Mouse (Mus musculus) heart, embryonic 13.5 days (tissue): ENCODE results near the gene Cacnb2. TPM values are rescaled to one million over a fixed set of nuclear protein-coding genes. Genes with fewer than 3 reads are reported as not detected.

Experiments
- ATAC-seq: fragments of 200-750 bp; cut with Nextera tagmentation; 2 replicates; pipeline ENCODE4 v1.8.0; 2017; ENCODE audit warnings: moderate TSS enrichment; ENCODE audit not compliant: insufficient number of reproducible peaks, low FRiP score, low TSS enrichment; ENCODE audit errors: extremely low read depth
- H3K27ac ChIP-seq: fragments of 300-500 bp; sonication (generic); replicated peaks from 2 replicates; pipeline ENCODE4 v1.5.1; 2015; ENCODE audit warnings: moderate library complexity, mild to moderate bottlenecking, inconsistent platforms
- H3K27me3 ChIP-seq: fragments of 300-500 bp; sonication (generic); replicated peaks from 2 replicates; pipeline ENCODE4 v1.6.1; 2015; ENCODE audit warnings: mild to moderate bottlenecking, inconsistent platforms
- H3K36me3 ChIP-seq: fragments of 300-500 bp; sonication (generic); 2 replicates; pipeline ENCODE4 v1.6.1; 2015; ENCODE audit warnings: mild to moderate bottlenecking, inconsistent platforms
- H3K4me1 ChIP-seq: fragments of 300-500 bp; sonication (generic); 2 replicates; pipeline ENCODE4 v1.6.1; 2015; ENCODE audit warnings: inconsistent platforms
- H3K4me2 ChIP-seq: fragments of 300-500 bp; sonication (generic); 2 replicates; pipeline ENCODE4 v1.6.1; 2015; ENCODE audit warnings: inconsistent platforms, mild to moderate bottlenecking, moderate library complexity
- H3K4me3 ChIP-seq: fragments of 300-500 bp; sonication (generic); 2 replicates; pipeline ENCODE4 v1.5.1; 2015; ENCODE audit warnings: moderate library complexity, mild to moderate bottlenecking, inconsistent platforms
- H3K9ac ChIP-seq: fragments of 300-500 bp; sonication (generic); 2 replicates; pipeline ENCODE4 v1.6.1; 2015; ENCODE audit warnings: inconsistent platforms, mild to moderate bottlenecking, moderate library complexity
- H3K9me3 ChIP-seq: fragments of 300-500 bp; sonication (generic); 2 replicates; pipeline ENCODE4 v1.6.1; 2016; ENCODE audit warnings: inconsistent platforms
- WGBS: fragments of 180-500 bp; shearing (Covaris S2); methylation state at CpG from one replicate; pipeline ENCODE4 v1.1.7; 2015; ENCODE audit warnings: mixed read lengths; 5-methylcytosine and 5-hydroxymethylcytosine counted together
- polyA plus RNA-seq: library from polyadenylated mRNA; unstranded; fragments of >200 nt; fragmentation: Nextera tagmentation; extraction: Ambion mirVana; gene quantifications from 2 replicates; pipeline ENCODE4 v1.2.1, GENCODE M21; 2015

Cacnb2 gene
- polyA plus RNA-seq, 1 experiment from 2014 or later = 9.0 TPM

GRCm38 (mm10) chr2:14620120-14620853, 17.4 kb downstream of the Cacnb2 start:
- no peak overlapping the region for H3K4me3 ChIP-seq
- H3K27me3 ChIP-seq = no peaks in the 10 kb centered on the region
- peaks cover 11% of the 10 kb centered on the region for H3K36me3 ChIP-seq
- peaks cover 14% of the 10 kb centered on the region; the same call in 1 of the 2 replicates for H3K4me1 ChIP-seq
- no peak overlapping the region for H3K4me2 ChIP-seq
- ATAC-seq = no peak
- H3K27ac ChIP-seq = no peak overlapping the region
- 54% methylated on average over 6 of the region's 6 CpGs for whole genome bisulfite sequencing
- H3K9ac ChIP-seq = no peak overlapping the region
- no peaks in the 10 kb centered on the region for H3K9me3 ChIP-seq

- Histone ChIP-seq H3K27ac (no peak overlapping the region), H3K36me3 (peaks cover 6% of the 10 kb centered on the region), H3K4me2 (no peak overlapping the region), H3K9me3 (no peaks in the 10 kb centered on the region), H3K4me1 (peaks cover 14% of the 10 kb centered on the region; the same call in 1 of the 2 replicates), H3K27me3 (no peaks in the 10 kb centered on the region), H3K4me3 (no peak overlapping the region), H3K9ac (no peak overlapping the region)
- no peak for ATAC-seq
- 73% methylated on average over 4 of the region's 4 CpGs for WGBS
Observed at GRCm38 (mm10) chr2:14620891-14621290, 18.0 kb downstream of the Cacnb2 start.

- H3K27me3 ChIP-seq = no peaks in the 10 kb centered on the region
- H3K9ac ChIP-seq = no peak overlapping the region
- peaks cover 5% of the 10 kb centered on the region for H3K36me3 ChIP-seq
- no peaks in the 10 kb centered on the region for H3K9me3 ChIP-seq
- peaks cover 14% of the 10 kb centered on the region; the same call in 1 of the 2 replicates for H3K4me1 ChIP-seq
- H3K27ac ChIP-seq = no peak overlapping the region
- no peak overlapping the region for H3K4me2 ChIP-seq
- WGBS = 90% methylated on average over 5 of the region's 5 CpGs
- no peak for ATAC-seq
- no peak overlapping the region for H3K4me3 ChIP-seq
Observed at GRCm38 (mm10) chr2:14623820-14624219, 20.9 kb downstream of the Cacnb2 start.

- H3K4me1 ChIP-seq = peaks cover 30% of the 10 kb centered on the region
- peaks cover 5% of the 10 kb centered on the region for H3K36me3 ChIP-seq
- H3K9ac ChIP-seq = no peak overlapping the region
- ATAC-seq = no peak
- H3K4me3 ChIP-seq = no peak overlapping the region
- 66% methylated on average over 9 of the region's 9 CpGs for WGBS
- no peaks in the 10 kb centered on the region for H3K9me3 ChIP-seq
- no peak overlapping the region for H3K4me2 ChIP-seq
- no peaks in the 10 kb centered on the region for H3K27me3 ChIP-seq
- no peak overlapping the region for H3K27ac ChIP-seq
Observed at GRCm38 (mm10) chr2:14629814-14630492, 27.1 kb downstream of the Cacnb2 start.

- Histone ChIP-seq H3K4me1 (peaks cover 30% of the 10 kb centered on the region), H3K9ac (no peak overlapping the region), H3K36me3 (peaks cover 5% of the 10 kb centered on the region), H3K27ac (no peak overlapping the region), H3K9me3 (no peaks in the 10 kb centered on the region), H3K27me3 (no peaks in the 10 kb centered on the region), H3K4me2 (no peak overlapping the region), H3K4me3 (no peak overlapping the region)
- ATAC-seq = no peak
- 74% methylated on average over 1 of the region's 1 CpGs for WGBS
Observed at GRCm38 (mm10) chr2:14631590-14631989, 28.7 kb downstream of the Cacnb2 start.

GRCm38 (mm10) chr2:14633202-14633601, 30.3 kb downstream of the Cacnb2 start:
- Histone ChIP-seq H3K4me2 (no peak overlapping the region), H3K27me3 (no peaks in the 10 kb centered on the region), H3K4me1 (peaks cover 30% of the 10 kb centered on the region), H3K9ac (no peak overlapping the region), H3K9me3 (no peaks in the 10 kb centered on the region), H3K36me3 (no peaks in the 10 kb centered on the region), H3K4me3 (no peak overlapping the region), H3K27ac (no peak overlapping the region)
- no peak for ATAC-seq
- WGBS = 87% methylated on average over 2 of the region's 2 CpGs

- Histone ChIP-seq H3K4me3 (no peak overlapping the region), H3K27me3 (no peaks in the 10 kb centered on the region), H3K4me2 (no peak overlapping the region), H3K9me3 (no peaks in the 10 kb centered on the region), H3K27ac (no peak overlapping the region), H3K36me3 (no peaks in the 10 kb centered on the region), H3K4me1 (peaks cover 45% of the 10 kb centered on the region), H3K9ac (no peak overlapping the region)
- no peak for ATAC-seq
- WGBS = 86% methylated on average over 4 of the region's 4 CpGs
Observed at GRCm38 (mm10) chr2:14639266-14639665, 36.4 kb downstream of the Cacnb2 start.

- no peak for ATAC-seq
- Histone ChIP-seq H3K4me2 (no peak overlapping the region), H3K27ac (peak overlapping the region; percentile 98), H3K9ac (no peak overlapping the region), H3K27me3 (no peaks in the 10 kb centered on the region), H3K4me1 (peaks cover 51% of the 10 kb centered on the region), H3K9me3 (no peaks in the 10 kb centered on the region), H3K36me3 (no peaks in the 10 kb centered on the region), H3K4me3 (no peak overlapping the region)
- WGBS = 55% methylated on average over 6 of the region's 6 CpGs
Observed at GRCm38 (mm10) chr2:14639877-14640276, 37.0 kb downstream of the Cacnb2 start.

GRCm38 (mm10) chr2:14641040-14641439, 38.2 kb downstream of the Cacnb2 start:
- no peaks in the 10 kb centered on the region for H3K36me3 ChIP-seq
- peak overlapping the region; percentile 57 for H3K4me2 ChIP-seq
- peak; percentile 61; the same call in 1 of the 2 replicates for ATAC-seq
- H3K9me3 ChIP-seq = no peaks in the 10 kb centered on the region
- no peaks in the 10 kb centered on the region for H3K27me3 ChIP-seq
- no peak overlapping the region; the same call in 1 of the 2 replicates for H3K9ac ChIP-seq
- H3K4me1 ChIP-seq = peaks cover 57% of the 10 kb centered on the region
- peak overlapping the region; percentile 98 for H3K27ac ChIP-seq
- peak overlapping the region; percentile 18 for H3K4me3 ChIP-seq
- 6% methylated on average over 2 of the region's 2 CpGs for WGBS

GRCm38 (mm10) chr2:14651268-14651667, 48.4 kb downstream of the Cacnb2 start:
- Histone ChIP-seq H3K4me2 (no peak overlapping the region), H3K4me3 (no peak overlapping the region), H3K27me3 (no peaks in the 10 kb centered on the region), H3K4me1 (peaks cover 51% of the 10 kb centered on the region), H3K9me3 (no peaks in the 10 kb centered on the region), H3K36me3 (no peaks in the 10 kb centered on the region), H3K27ac (peak overlapping the region; percentile 68), H3K9ac (no peak overlapping the region)
- WGBS = 28% methylated on average over 2 of the region's 2 CpGs
- ATAC-seq = no peak

GRCm38 (mm10) chr2:14656673-14657072, 53.8 kb downstream of the Cacnb2 start:
- no peaks in the 10 kb centered on the region for H3K27me3 ChIP-seq
- no peak overlapping the region for H3K4me3 ChIP-seq
- H3K9me3 ChIP-seq = no peaks in the 10 kb centered on the region
- H3K4me2 ChIP-seq = no peak overlapping the region
- H3K4me1 ChIP-seq = peaks cover 40% of the 10 kb centered on the region
- no peak overlapping the region for H3K9ac ChIP-seq
- no peak overlapping the region for H3K27ac ChIP-seq
- no peaks in the 10 kb centered on the region for H3K36me3 ChIP-seq
- ATAC-seq = no peak
- whole genome bisulfite sequencing = 71% methylated on average over 4 of the region's 4 CpGs
